Mouse (Mus musculus) CH12.LX (cell line): ENCODE measurements around the gene Ppard.

Experiments
- CHD2 ChIP-seq: IDR thresholded peaks from 2 replicates; pipeline ENCODE4 v1.6.1; 2011; ENCODE audit warnings: low read length, improper control_type of control experiment
- CTCF ChIP-seq, 2 experiments: IDR thresholded peaks in 1 of 2; conservative IDR thresholded peaks in 1 of 2; 2 replicates each; pipeline ENCODE4 v1.5.1; 2011 to 2012; ENCODE audit warnings: low read depth in 2 of 2, low read length in 2 of 2, improper control_type of control experiment in 1 of 2, inconsistent platforms in 1 of 2, mild to moderate bottlenecking in 1 of 2, moderate library complexity in 1 of 2
- ELF1 ChIP-seq: IDR thresholded peaks from 2 replicates; pipeline ENCODE4 v1.6.1; 2014; ENCODE audit warnings: low read depth, mild to moderate bottlenecking, inconsistent platforms, low read length, improper control_type of control experiment
- ETS1 ChIP-seq: conservative IDR thresholded peaks from 2 replicates; pipeline ENCODE4 v1.6.1; 2012; ENCODE audit warnings: low read depth, mild to moderate bottlenecking, inconsistent platforms, low read length, improper control_type of control experiment, moderate library complexity
- JUND ChIP-seq: conservative IDR thresholded peaks from 2 replicates; pipeline ENCODE4 v1.6.1; 2011; ENCODE audit warnings: low read depth, low read length, improper control_type of control experiment
- MAZ ChIP-seq: IDR thresholded peaks from 2 replicates; pipeline ENCODE4 v1.6.1; 2012; ENCODE audit warnings: low read depth, mild to moderate bottlenecking, inconsistent platforms, low read length, improper control_type of control experiment, moderate library complexity
- POLR2A ChIP-seq: IDR thresholded peaks from 2 replicates; pipeline ENCODE4 v1.6.1; 2011; ENCODE audit warnings: low read depth, mild to moderate bottlenecking, improper control_type of control experiment, low read length

- TF ChIP-seq CTCF (conservative IDR thresholded peaks at IDR 0.05 in 1 of 2, IDR thresholded peaks at IDR 0.05 in 1 of 2; ENCODE audit: low read depth in 2 of 2, low read length in 2 of 2) (no peak), ETS1 (no peak), CHD2 (no peak), JUND (no peak), ELF1 (no peak), POLR2A (no peak), MAZ (no peak)
Measured at GRCm38 (mm10) chr17:28258325-28258724, 25.8 kb downstream of the Ppard start.
